Mouse (Mus musculus) adrenal gland, postnatal 36 days (tissue): ENCODE data around the gene Gm4922. TPM values are rescaled to one million over a fixed set of nuclear protein-coding genes. Genes with fewer than 3 reads are reported as not detected.

Experiments used
- DNase-seq, 2 experiments: peaks; one replicate each; pipeline ENCODE4 v3.0.0; 2021; ENCODE audit warnings: mixed read lengths in 1 of 2
- long read RNA-seq, 2 experiments: library from polyadenylated mRNA; stranded (forward); transcript quantifications; one replicate each; pipeline ENCODE4 v2.0.0; 2021; ENCODE audit warnings: borderline sequencing depth in 2 of 2
- total RNA-seq, 2 experiments: library from RNA; stranded (reverse); gene quantifications; 2 replicates each; pipeline ENCODE4 v1.2.3; 2021

Gene Gm4922
- total RNA-seq, result not detected
- long read RNA-seq, experiment 1, result 0 reads
- long read RNA-seq, experiment 2, result 0 reads

- no peak for DNase-seq
These were observed at the start of gene Gm4922 for GRCm38 (mm10) chr10:18786693-18787092. Gene Gm4922 (minus strand): TSS chr10:18786793.

GRCm38 (mm10) chr10:18835684-18836479 is 49.3 kb upstream of the Gm4922 start:
- DNase-seq, result peak; percentile 8 to 44

- no peak for DNase-seq
These were observed 47.8 kb upstream of the Gm4922 start for GRCm38 (mm10) chr10:18834389-18834788.

- no peak for DNase-seq
These were observed 45.2 kb upstream of the Gm4922 start for GRCm38 (mm10) chr10:18831823-18832222.

DNA sequence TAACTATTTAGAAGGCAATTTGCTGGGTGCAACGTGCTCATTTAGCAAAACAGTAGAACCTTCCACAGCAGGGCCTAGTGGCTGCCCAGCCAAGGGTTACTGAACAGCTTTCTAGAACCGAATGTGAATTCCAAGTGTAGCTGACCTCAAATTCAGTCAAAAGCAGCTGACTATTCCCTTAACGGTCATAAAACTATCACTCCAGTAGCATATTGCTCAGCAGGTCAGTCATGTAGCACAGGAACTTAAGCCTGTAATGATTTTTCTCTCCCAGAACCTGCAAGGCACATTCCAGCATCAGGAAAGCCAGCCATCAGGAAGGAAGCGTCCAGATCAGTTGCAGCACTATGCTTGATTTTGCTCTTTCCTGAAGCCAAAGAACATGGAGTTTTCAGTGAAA is 43.8 kb upstream of the Gm4922 start:
- DNase-seq, result no peak

DNA sequence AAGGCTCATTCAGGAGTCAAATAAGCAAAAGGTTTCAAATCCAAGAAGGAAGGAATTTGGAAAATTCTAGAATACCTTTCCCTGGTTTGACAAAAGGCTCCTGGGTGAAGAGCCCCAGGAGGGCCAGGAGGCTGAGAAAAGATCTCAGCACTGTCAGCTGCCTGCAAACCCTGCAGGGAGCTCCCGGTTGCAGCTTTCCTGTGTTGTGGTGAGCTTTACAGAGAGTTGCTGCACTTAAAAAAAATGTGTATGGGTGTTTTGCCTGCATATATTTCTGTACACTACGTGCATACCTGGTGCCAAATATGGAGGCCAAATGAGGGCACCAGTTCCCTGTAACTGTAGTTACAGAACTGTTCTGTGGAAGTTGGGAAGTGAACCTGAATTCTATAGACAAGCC is 41.3 kb upstream of the Gm4922 start:
- no peak for DNase-seq

- no peak for DNase-seq
These were observed 39.5 kb upstream of the Gm4922 start for GRCm38 (mm10) chr10:18826107-18826506.

GRCm38 (mm10) chr10:18825143-18825542 is 38.5 kb upstream of the Gm4922 start:
- no peak for DNase-seq

DNA sequence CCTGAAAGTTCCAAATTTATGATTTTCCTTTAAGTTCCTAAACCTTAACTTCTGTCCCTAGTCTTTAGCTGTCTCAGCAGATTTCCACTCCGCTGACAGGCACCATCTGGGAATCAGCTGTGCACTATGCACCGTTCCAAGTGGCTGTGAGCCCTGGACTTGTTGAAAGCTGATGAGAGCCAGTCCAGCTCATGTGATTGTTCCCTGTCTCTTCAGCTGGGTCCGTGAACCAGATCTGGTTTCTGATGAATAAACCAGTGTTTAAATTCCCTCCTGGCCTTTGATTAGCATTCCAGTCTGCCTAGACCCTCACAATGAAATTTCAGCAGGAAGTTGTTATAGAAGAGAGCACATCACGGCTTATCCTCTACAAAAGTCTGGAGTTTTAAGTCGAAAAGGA is 30.0 kb upstream of the Gm4922 start:
- no peak for DNase-seq

DNA sequence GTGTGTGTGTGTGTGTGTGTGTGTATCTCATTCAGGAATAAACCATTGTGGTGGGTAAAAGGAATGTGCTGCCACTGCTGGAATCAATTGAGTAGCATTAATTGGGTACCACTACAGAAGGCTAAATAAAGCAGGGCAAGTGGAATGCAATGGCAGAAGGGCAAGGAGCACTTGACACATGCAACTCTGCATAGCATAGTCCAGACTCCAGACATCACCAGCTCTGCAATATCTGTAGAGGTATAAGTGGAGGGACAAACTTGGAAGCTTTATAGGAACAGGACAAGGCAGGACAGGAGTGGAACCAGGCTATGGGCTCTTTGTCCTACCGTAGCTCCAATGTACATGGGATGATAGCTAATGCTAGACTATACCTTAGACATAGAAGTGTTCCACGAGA is 25.2 kb upstream of the Gm4922 start:
- DNase-seq, result no peak

DNA sequence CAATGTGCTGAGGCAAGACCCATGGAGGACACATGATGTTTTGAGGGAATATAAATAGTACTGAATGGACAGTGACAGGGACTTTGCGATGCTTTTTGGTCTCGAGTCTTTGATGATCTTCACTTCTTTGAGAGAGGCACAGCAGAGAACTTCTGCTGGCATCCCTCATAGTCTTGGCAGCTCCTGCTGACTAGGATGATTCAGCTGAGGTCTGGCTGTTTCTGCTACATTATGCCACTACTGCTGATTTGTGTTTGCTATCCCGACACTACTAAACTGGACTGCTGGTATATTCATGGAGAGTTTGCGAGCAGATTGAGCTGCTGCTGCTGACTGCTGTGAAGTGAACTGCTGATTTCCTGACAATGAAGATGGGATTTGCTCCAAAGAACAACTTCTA is 3.5 kb upstream of the Gm4922 start:
- DNase-seq, result no peak

DNA sequence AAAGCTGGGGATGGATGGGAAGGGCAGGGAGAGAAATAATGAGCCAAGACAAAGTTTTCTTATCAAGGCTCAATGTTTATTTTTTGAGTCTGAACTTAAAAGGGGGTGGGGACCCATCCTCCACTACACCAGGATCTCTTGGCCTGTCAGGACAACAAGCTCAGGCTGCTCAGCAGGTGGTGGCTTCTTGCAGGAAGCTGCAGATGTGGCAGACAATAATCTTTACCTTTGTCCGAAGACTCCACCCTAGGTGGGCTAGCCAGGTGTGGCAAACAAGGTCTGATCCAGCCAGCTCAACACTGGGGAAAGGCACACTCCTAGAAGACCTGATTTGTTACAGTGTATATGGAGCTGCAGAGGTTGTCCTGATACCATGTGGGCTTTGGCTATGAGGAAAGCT is 2.0 kb upstream of the Gm4922 start:
- no peak for DNase-seq

DNA sequence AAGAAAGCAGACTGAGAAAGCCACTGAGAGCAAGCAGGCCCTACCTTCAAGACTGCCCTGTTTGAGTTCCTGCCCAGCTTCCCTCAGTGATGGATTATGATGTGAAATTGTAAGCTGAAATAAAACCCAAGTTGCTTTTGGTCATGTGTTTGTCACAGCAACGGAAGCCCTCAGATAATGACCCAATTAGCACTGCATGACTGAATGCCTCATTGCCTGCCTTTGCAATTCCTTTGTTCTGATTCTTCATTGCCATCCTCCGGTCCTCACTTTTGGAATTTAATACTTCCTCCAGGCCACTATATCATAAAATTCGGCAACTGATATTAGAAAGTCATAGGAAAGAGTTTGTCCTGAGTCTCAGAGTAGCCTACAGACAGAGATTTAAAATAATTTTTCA is 9.0 kb downstream of the Gm4922 start:
- DNase-seq, result no peak

DNA sequence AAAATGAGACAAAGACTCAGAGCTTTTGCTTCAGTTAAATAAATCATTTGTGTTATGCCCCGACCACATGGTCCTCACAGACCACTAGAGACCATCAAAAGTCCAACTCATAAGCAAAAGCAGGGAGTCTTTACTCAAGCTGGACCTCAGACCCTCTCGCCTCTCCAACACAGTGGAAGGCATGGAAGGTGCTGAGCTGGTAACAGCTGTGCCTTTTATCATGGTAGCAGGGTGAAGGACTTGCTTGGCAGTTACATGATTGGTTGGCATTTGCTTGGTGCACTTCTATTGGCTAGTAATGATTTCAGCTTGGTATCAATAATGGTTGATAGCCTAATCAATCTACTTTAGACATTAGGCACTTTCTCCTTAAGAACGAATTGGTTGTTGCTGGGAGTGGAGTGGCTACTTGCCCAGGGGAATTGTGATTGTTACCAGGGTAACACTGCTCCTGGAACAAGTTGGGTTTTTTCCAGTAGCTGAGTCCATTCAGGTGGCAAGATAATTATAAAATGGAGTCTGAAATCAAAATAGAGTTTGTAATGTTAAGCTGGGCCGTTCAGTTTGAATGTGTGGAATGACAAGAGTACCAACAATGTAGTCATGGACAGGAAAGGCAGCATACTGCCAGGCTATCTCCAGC is 13.9 kb downstream of the Gm4922 start:
- DNase-seq, result no peak

DNA sequence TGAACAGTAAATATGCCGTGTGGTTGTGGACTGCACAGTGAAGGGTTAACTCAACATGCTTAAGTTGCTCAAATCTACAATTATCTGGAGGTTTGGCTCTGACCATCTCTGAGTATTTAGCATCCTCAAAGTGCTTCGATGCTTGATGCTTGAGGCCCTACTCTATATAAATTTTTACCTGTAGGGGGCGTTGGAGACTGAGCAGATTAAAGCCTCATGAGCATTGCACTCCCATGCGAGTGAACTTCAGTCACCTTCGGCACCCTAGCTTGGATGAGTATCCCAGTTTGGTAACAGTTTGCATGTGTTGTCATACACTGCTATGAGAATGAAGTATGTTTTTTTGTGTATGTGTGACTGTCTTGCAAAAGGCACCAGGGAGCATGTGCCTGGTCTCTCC is 16.7 kb downstream of the Gm4922 start:
- DNase-seq, result no peak

DNA sequence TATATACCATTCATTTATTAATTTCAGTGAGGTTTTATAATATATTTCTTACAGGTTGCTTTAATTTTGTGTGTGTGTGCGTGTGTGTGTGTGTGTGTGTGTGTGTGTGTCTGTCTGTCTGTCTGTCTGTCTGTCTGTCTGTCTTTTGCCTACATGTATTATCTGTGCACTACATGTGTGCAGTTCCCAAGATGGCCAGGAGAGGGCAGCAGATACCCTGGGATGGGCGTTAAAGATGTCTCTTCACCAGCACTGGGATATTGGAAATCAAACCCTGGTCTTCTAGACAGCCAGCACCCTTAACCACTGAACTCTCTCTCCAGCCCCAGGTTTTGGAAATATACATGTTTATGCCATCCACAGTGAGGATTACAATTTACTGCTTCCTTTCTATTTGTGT is 26.4 kb downstream of the Gm4922 start:
- peak; percentile 16 to 18 for DNase-seq

- DNase-seq, result no peak
These were observed 36.5 kb downstream of the Gm4922 start for GRCm38 (mm10) chr10:18750057-18750456.

- DNase-seq, result peak; percentile 86 to 87
These were observed 43.1 kb downstream of the Gm4922 start, which contains the start of gene Arfgef3 for GRCm38 (mm10) chr10:18743286-18744142. Gene Arfgef3 (minus strand): TSS chr10:18743949.

GRCm38 (mm10) chr10:18742086-18742485 is 44.5 kb downstream of the Gm4922 start:
- no peak for DNase-seq

DNA sequence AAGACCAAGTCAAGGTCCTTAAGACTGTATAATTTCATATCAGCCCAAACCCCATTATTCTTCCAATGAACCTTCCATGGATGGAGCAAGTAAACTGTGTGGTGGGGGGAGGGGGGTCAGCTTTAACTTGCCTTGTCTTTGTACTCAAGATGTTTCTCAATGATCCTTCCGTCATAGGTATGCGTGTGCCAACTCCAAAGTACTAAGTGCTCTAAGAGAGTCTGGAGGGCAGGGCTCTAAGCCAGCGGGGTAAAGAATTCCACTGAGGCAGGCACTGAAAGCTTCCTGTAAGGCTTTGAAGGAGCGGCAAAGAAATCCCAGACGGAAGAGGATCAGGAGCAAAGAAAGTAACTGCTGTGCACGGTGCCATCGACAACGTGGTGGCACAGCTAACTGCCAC is 45.6 kb downstream of the Gm4922 start:
- DNase-seq, result no peak
